Mouse (Mus musculus) MEL-GATA-1-ER (cell line): ENCODE results near the gene Krt8.

Source experiments
- DNase-seq: peaks from one replicate; pipeline ENCODE4 v3.0.0-alpha.2; 2012; ENCODE audit warnings: low read depth; ENCODE audit errors: extremely low read depth

Gene Krt8

DNA sequence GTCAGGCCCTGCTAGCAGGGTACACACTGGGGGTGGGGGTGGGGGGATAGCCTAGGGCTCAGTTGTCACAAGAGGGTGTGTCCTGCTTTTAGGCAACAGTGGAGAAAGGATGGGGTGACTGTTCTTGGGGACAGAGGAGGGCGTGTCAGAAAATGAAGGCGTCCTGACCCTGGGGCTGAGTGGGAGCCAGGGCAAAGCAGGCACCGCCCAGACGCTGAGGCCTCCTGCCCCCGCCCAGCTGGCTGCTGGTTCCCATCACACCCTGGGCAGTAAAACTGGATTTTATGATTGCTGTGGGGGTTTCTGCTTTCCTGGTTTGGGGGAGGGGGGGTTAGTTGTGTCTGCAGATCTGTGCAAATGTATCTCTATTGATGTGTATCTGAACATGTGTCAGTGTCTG, 28.3 kb downstream of the Krt8 start:
- DNase-seq: no peak

GRCm38 (mm10) chr15:101974083-101974845, 30.0 kb downstream of the Krt8 start:
- no peak for DNase-seq

GRCm38 (mm10) chr15:101973414-101974077, 30.7 kb downstream of the Krt8 start:
- DNase-seq: peak; percentile 81

- no peak for DNase-seq
These were observed 33.7 kb downstream of the Krt8 start for GRCm38 (mm10) chr15:101970536-101970935.

GRCm38 (mm10) chr15:101966808-101967207, 37.5 kb downstream of the Krt8 start:
- DNase-seq: no peak

GRCm38 (mm10) chr15:101958891-101959290, 45.4 kb downstream of the Krt8 start:
- no peak for DNase-seq

DNA sequence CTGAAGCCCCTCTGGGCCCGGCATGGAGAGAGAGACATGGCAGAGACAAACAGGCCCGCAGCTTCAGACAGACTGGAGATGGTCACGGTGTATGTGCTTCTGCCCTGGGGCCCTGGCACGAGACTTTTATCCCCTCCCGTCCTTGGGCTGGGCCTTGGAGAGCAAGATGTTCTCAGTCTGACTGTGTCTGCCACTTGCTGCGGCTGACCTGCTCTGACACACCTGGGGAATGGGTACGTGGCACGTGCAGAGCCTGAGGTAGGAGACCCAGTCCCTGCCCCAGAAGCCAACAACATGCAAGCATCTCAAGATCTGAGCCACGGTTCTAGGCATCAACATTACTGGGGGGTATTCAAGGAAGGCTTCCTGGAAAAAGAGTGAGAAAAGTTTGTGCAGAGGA, 50.1 kb downstream of the Krt8 start, which contains the start of gene Krt78:
Krt78 (minus strand) TSS at position 101 of the 400 bp plus-strand sequence.
- DNase-seq: no peak

GRCm38 (mm10) chr15:101952733-101953474, 51.4 kb downstream of the Krt8 start:
- no peak for DNase-seq
